In genomic region chr5:13612088-13612487, GRCm38 (mm10) we compare ENCODE assay signal across 22 mouse cellular contexts.
DNase-seq lines count a peak whose midpoint lies in the region; ATAC-seq lines count a peak whose summit lies in the region.
"Had no signal": no experiment of that assay in that cellular context is flagged by ENCODE, and none has a peak within 500 bp of the region (broad histone marks: within the 10 kb centered on the region; RNA-seq: fewer than 3 reads in every experiment).

No protein-coding gene starts in this region.

- 0 out of 2 replicates have a peak overlapping the region, but pooled peaks have one; percentile 18 for H3K27ac ChIP-seq in kidney, embryonic 15.5 days
- no peak overlapping the region for H3K27ac ChIP-seq in intestine, embryonic 15.5 days
- no peak overlapping the region for H3K27ac ChIP-seq in intestine, embryonic 16.5 days (ENCODE audit: low read length)
- H3K27ac ChIP-seq: embryonic facial prominence, embryonic 13.5 days; embryonic facial prominence, embryonic 15.5 days; forebrain, embryonic 10.5 days; forebrain, embryonic 12.5 days had no signal

- H3K27me3 ChIP-seq in kidney, embryonic 15.5 days = no peaks in the 10 kb centered on the region
- no peaks in the 10 kb centered on the region for H3K27me3 ChIP-seq in intestine, embryonic 15.5 days (replicated peaks)
- H3K27me3 ChIP-seq in intestine, embryonic 16.5 days (replicated peaks; ENCODE audit: control insufficient read depth, insufficient read depth, low read length) = no peaks in the 10 kb centered on the region
- H3K27me3 ChIP-seq: embryonic facial prominence, embryonic 13.5 days; embryonic facial prominence, embryonic 15.5 days; forebrain, embryonic 12.5 days had no signal

- no peak for ATAC-seq in kidney, embryonic 15.5 days (replicated peaks; ENCODE audit: low FRiP score)
- 0 out of 2 replicates have a peak, but pooled peaks have one; percentile 56 for ATAC-seq in intestine, embryonic 15.5 days
- peak; percentile 48; the same call in 1 of the 2 replicates for ATAC-seq in intestine, embryonic 16.5 days
- ATAC-seq: forebrain, embryonic 14.5 days had no signal

- no peaks in the 10 kb centered on the region for H3K4me1 ChIP-seq in kidney, embryonic 15.5 days
- no peaks in the 10 kb centered on the region for H3K4me1 ChIP-seq in intestine, embryonic 15.5 days (replicated peaks)
- H3K4me1 ChIP-seq in intestine, embryonic 16.5 days (ENCODE audit: control insufficient read depth, insufficient read depth, low read length) = no peaks in the 10 kb centered on the region
- H3K4me1 ChIP-seq: embryonic facial prominence, embryonic 13.5 days; embryonic facial prominence, embryonic 15.5 days; forebrain, embryonic 12.5 days had no signal

- WGBS in kidney, embryonic 15.5 days = 59% methylated on average over 2 of the region's 2 CpGs
- WGBS in intestine, embryonic 15.5 days = 67% methylated on average over 2 of the region's 2 CpGs
- 68% methylated on average over 2 of the region's 2 CpGs for WGBS in intestine, embryonic 16.5 days

- no peak overlapping the region for H3K4me2 ChIP-seq in kidney, embryonic 15.5 days
- H3K4me2 ChIP-seq in intestine, embryonic 15.5 days (replicated peaks) = no peak overlapping the region
- no peak overlapping the region for H3K4me2 ChIP-seq in intestine, embryonic 16.5 days (ENCODE audit: low read depth, low read length)
- H3K4me2 ChIP-seq: embryonic facial prominence, embryonic 13.5 days; embryonic facial prominence, embryonic 15.5 days; forebrain, embryonic 12.5 days had no signal

- H3K4me3 ChIP-seq in kidney, embryonic 15.5 days (replicated peaks) = no peak overlapping the region
- H3K4me3 ChIP-seq in intestine, embryonic 15.5 days (replicated peaks) = no peak overlapping the region
- H3K4me3 ChIP-seq in intestine, embryonic 16.5 days (ENCODE audit: low read length) = no peak overlapping the region
- H3K4me3 ChIP-seq: embryonic facial prominence, embryonic 13.5 days; embryonic facial prominence, embryonic 15.5 days; erythroblast, embryonic 14.5 days; forebrain, embryonic 10.5 days; forebrain, embryonic 12.5 days had no signal

- H3K9ac ChIP-seq in kidney, embryonic 15.5 days = no peak overlapping the region
- no peak overlapping the region for H3K9ac ChIP-seq in intestine, embryonic 15.5 days
- H3K9ac ChIP-seq in intestine, embryonic 16.5 days (ENCODE audit: low read depth, low read length) = no peak overlapping the region
- H3K9ac ChIP-seq: embryonic facial prominence, embryonic 13.5 days; embryonic facial prominence, embryonic 15.5 days; forebrain, embryonic 12.5 days had no signal

- H3K9me3 ChIP-seq in kidney, embryonic 15.5 days (replicated peaks) = no peaks in the 10 kb centered on the region
- H3K9me3 ChIP-seq in intestine, embryonic 15.5 days = no peaks in the 10 kb centered on the region
- no peaks in the 10 kb centered on the region for H3K9me3 ChIP-seq in intestine, embryonic 16.5 days (ENCODE audit: control insufficient read depth, low read length)
- H3K9me3 ChIP-seq: embryonic facial prominence, embryonic 13.5 days; embryonic facial prominence, embryonic 15.5 days; forebrain, embryonic 10.5 days; forebrain, embryonic 12.5 days had no signal

- no peak for DNase-seq in kidney, postnatal 36 days
- no peak for DNase-seq in thymus, adult 18-20 months
- DNase-seq in right cerebral cortex, postnatal 25 days = no peak
- DNase-seq: adrenal gland, adult 2 months; adrenal gland, postnatal 10 days; adrenal gland, postnatal 25 days; cerebellum, adult 11 months; cerebellum, adult 18-20 months; cerebellum, adult 8-10 months; cerebellum, adult 9-11 months; cerebellum, postnatal 14 days; cerebellum, postnatal 36 days; embryo, embryonic 11 days had no signal

- no peaks in the 10 kb centered on the region for H3K36me3 ChIP-seq in kidney, embryonic 15.5 days
- no peaks in the 10 kb centered on the region for H3K36me3 ChIP-seq in intestine, embryonic 15.5 days
- H3K36me3 ChIP-seq in intestine, embryonic 16.5 days (ENCODE audit: control insufficient read depth, insufficient read depth, low read length) = no peaks in the 10 kb centered on the region
- H3K36me3 ChIP-seq: embryonic facial prominence, embryonic 13.5 days; embryonic facial prominence, embryonic 15.5 days; forebrain, embryonic 10.5 days; forebrain, embryonic 12.5 days had no signal
